ENCODE assay signal across 18 mouse cellular contexts in the genomic region with DNA sequence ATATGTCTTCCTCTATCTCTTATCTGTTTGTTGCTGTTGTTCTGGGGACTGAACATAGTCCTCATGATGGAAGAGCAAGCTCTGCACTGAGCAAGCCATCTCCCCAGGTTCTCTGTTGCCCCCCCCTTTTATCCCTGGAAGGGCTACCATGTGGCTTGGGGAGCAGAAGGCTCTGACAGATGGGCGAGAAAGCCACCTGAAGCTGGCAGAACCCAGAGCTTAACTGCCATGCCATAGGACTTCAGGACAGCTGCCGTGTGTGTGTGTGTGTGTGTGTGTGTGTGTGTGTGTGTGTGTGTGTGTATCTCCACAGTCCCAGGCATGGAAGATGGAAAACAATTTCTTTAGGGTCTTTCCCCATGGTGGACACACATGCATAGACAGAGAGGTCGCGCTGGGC. TPM values are rescaled to one million over a fixed set of nuclear protein-coding genes. Genes with fewer than 3 reads are reported as not detected.
DNase-seq lines count a peak whose midpoint lies in the region; ATAC-seq lines count a peak whose summit lies in the region.
"Had no signal": no experiment of that assay in that cellular context is flagged by ENCODE, and none has a peak within 500 bp of the region (broad histone marks: within the 10 kb centered on the region; RNA-seq: fewer than 3 reads in every experiment).

No protein-coding gene starts in this region.

- no peak for ATAC-seq in cerebellum, adult (ENCODE audit: insufficient number of reproducible peaks, low FRiP score, low TSS enrichment)
- no peak for ATAC-seq in activated CD4-positive, CD25-positive, alpha-beta regulatory T cell, adult 4 months
- ATAC-seq: forebrain, embryonic 15.5 days; hindbrain, postnatal 0 days had no signal

- peak; percentile 88 for DNase-seq in cerebellum, adult 11-12 months
- DNase-seq in cerebellum, adult 18-20 months, result peak; percentile 68 to 79
- peak; percentile 89 for DNase-seq in cerebellum, adult 9-11 months
- DNase-seq in cerebellum, postnatal 36 days, result peak; percentile 64 to 73
- no peak for DNase-seq in layer of hippocampus, postnatal 25 days (ENCODE audit: extremely low spot score in 1 of 2, low spot score in 1 of 2)
- DNase-seq: adrenal gland, postnatal 14 days; embryo, embryonic 11 days; gastrocnemius, postnatal 10 days; heart, adult 18-20 months; heart, postnatal 10 days; heart, postnatal 4 days; kidney, adult 11 months had no signal

RNA-seq across cellular contexts. Expression of a gene that starts 31.5 kb away (rescaled TPM):
- 1 to 10 TPM; 3.3 to 5.4 TPM for total RNA-seq in layer of hippocampus, postnatal 25 days (2021)
- not detected for polyA plus RNA-seq in activated CD4-positive, CD25-positive, alpha-beta regulatory T cell, adult 4 months (2017; shearing (Covaris generic))
- total RNA-seq: MEL had no signal
- polyA plus RNA-seq: erythroblast, embryonic 14.5 days had no signal

Comparison
In these comparisons a context has a peak if more than half of its experiments do, and no peak if none do; other contexts are left out.
1. DNase-seq: peak in cerebellum, adult 11-12 months (single experiment), cerebellum, adult 18-20 months (2 of 2), cerebellum, adult 9-11 months (single experiment) and cerebellum, postnatal 36 days (2 of 2); none in layer of hippocampus, postnatal 25 days (0 of 2).